Mouse (Mus musculus) embryonic facial prominence, embryonic 12.5 days (tissue): ENCODE results near the gene Zdhhc5. TPM values are rescaled to one million over a fixed set of nuclear protein-coding genes. Genes with fewer than 3 reads are reported as not detected.

Source experiments
- ATAC-seq: fragments of 200-750 bp; cut with Nextera tagmentation; 2 replicates; pipeline ENCODE4 v1.8.0; 2017; ENCODE audit not compliant: insufficient number of reproducible peaks, insufficient read depth, low FRiP score, low TSS enrichment
- H3K27ac ChIP-seq: fragments of 300-500 bp; sonication (generic); 2 replicates; pipeline ENCODE4 v1.5.1; 2016; ENCODE audit warnings: mild to moderate bottlenecking
- H3K27me3 ChIP-seq: fragments of 300-500 bp; sonication (generic); 2 replicates; pipeline ENCODE4 v1.6.1; 2016; ENCODE audit warnings: mild to moderate bottlenecking, moderate library complexity
- H3K36me3 ChIP-seq: fragments of 300-500 bp; sonication (generic); 2 replicates; pipeline ENCODE4 v1.6.1; 2016; ENCODE audit warnings: mild to moderate bottlenecking
- H3K4me1 ChIP-seq: fragments of 300-500 bp; sonication (generic); 2 replicates; pipeline ENCODE4 v1.6.1; 2016
- H3K4me2 ChIP-seq: fragments of 300-500 bp; sonication (generic); replicated peaks from 2 replicates; pipeline ENCODE4 v1.6.1; 2016; ENCODE audit warnings: mild to moderate bottlenecking, moderate library complexity
- H3K4me3 ChIP-seq: fragments of 300-500 bp; sonication (generic); 2 replicates; pipeline ENCODE4 v1.5.1; 2016; ENCODE audit warnings: mild to moderate bottlenecking
- H3K9ac ChIP-seq: fragments of 300-500 bp; sonication (generic); 2 replicates; pipeline ENCODE4 v1.6.1; 2016; ENCODE audit warnings: mild to moderate bottlenecking, moderate library complexity
- H3K9me3 ChIP-seq: fragments of 300-500 bp; sonication (generic); 2 replicates; pipeline ENCODE4 v1.6.1; 2016; ENCODE audit warnings: mild to moderate bottlenecking, moderate library complexity
- WGBS: fragments of 180-500 bp; shearing (Covaris S2); methylation state at CpG from one replicate; pipeline ENCODE4 v1.1.7; 2016; 5-methylcytosine and 5-hydroxymethylcytosine counted together
- polyA plus RNA-seq: library from polyadenylated mRNA; unstranded; fragments of >200 nt; fragmentation: Nextera tagmentation; extraction: Ambion mirVana; gene quantifications from 2 replicates; pipeline ENCODE4 v1.2.1, GENCODE M21; 2016

The Zdhhc5 gene
- polyA plus RNA-seq, 1 experiment from 2014 or later = 33.9 TPM

GRCm38 (mm10) chr2:84716423-84717355 is 1.7 kb upstream of the Zdhhc5 start:
- Histone ChIP-seq H3K27ac (no peak overlapping the region), H3K4me3 (peak overlapping the region; percentile 96), H3K4me2 (peak overlapping the region; percentile 59), H3K9me3 (no peaks in the 10 kb centered on the region), H3K9ac (peak overlapping the region; percentile 46), H3K4me1 (peaks cover 10% of the 10 kb centered on the region), H3K27me3 (no peaks in the 10 kb centered on the region), H3K36me3 (peaks cover 7% of the 10 kb centered on the region; the same call in 1 of the 2 replicates)
- ATAC-seq = no peak
- WGBS = 34% methylated on average over 9 of the region's 9 CpGs

DNA sequence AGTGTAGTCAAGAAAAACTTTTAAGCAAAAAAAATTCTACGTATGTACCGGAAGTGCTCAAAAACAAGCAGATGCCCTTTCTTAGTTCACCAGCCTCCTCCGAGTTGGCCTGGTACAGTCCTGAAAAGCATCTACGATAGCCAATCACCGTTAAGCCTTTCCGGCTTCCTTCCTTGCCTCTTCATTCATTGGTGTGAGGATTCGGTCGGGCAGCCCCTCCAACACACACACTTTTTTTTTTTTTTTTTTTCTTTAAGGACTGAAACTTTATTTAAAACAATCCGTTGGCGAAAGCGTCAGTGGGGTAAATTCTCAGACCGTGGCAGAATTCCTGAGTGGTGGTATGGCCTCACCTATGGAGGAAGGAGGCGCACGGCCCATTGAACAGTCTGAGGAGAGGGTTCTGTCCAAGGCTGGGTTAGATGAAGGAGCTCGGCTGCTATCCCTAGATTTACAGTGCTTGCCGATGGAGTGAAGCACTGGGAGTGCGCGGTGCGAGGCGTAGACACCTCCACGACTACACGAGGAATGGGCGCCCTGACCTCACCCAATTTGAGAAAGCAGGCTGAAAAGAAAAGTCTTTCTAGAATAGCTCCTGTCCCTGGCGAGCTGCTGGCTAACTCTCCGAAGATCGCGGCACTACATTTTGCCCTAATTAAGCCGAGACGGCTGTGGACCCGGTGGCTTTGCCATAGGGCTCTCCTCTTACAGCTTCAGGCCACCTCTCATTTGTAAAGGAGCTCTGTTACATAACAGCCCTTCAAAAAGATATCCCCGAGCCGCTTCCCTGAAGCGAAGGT is 782 bp upstream of the Zdhhc5 start:
- no peaks in the 10 kb centered on the region for H3K9me3 ChIP-seq
- peak overlapping the region; percentile 96 for H3K4me3 ChIP-seq
- peak overlapping the region; percentile 59 for H3K4me2 ChIP-seq
- no peaks in the 10 kb centered on the region for H3K27me3 ChIP-seq
- peak; percentile 96 for ATAC-seq
- WGBS = under 1% methylated on average over 33 of the region's 33 CpGs
- peaks cover 10% of the 10 kb centered on the region for H3K4me1 ChIP-seq
- peak overlapping the region; percentile 46 for H3K9ac ChIP-seq
- peaks cover 3% of the 10 kb centered on the region for H3K36me3 ChIP-seq
- H3K27ac ChIP-seq = peak overlapping the region; percentile 96

- no peaks in the 10 kb centered on the region for H3K9me3 ChIP-seq
- ATAC-seq = no peak
- peak overlapping the region; percentile 96 for H3K27ac ChIP-seq
- peaks cover 10% of the 10 kb centered on the region for H3K4me1 ChIP-seq
- H3K4me2 ChIP-seq = peak overlapping the region; percentile 75
- under 1% methylated on average over 22 of the region's 26 CpGs for WGBS
- peaks cover 15% of the 10 kb centered on the region for H3K36me3 ChIP-seq
- H3K9ac ChIP-seq = peak overlapping the region; percentile 88
- no peaks in the 10 kb centered on the region for H3K27me3 ChIP-seq
- peak overlapping the region; percentile 96 for H3K4me3 ChIP-seq
These were observed 564 bp downstream of the Zdhhc5 start for GRCm38 (mm10) chr2:84714422-84714810.

DNA sequence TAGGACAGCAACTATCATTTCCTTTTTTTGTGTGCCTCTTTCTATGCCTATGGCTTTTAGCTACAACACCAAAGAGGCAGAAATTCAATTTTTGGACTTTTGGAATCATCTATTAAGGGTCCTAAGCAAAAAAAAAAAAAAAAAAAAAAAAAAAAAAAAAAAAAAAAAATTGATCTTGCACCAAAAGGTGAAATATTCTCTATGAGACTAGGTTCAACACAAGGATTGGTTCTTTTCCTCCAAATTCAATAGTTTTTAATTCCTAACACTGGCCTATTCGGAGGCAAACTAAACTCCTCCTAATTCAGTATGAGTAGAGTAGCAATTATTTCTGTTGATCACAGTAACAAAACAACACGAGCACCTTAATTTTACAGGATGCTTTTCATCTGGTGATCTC is 3.1 kb downstream of the Zdhhc5 start:
- no peak overlapping the region for H3K4me2 ChIP-seq
- 93% methylated on average over 2 of the region's 2 CpGs for WGBS
- H3K4me3 ChIP-seq = no peak overlapping the region
- no peak for ATAC-seq
- no peak overlapping the region for H3K9ac ChIP-seq
- H3K4me1 ChIP-seq = peaks cover 10% of the 10 kb centered on the region
- no peaks in the 10 kb centered on the region for H3K9me3 ChIP-seq
- peaks cover 28% of the 10 kb centered on the region for H3K36me3 ChIP-seq
- H3K27me3 ChIP-seq = no peaks in the 10 kb centered on the region
- no peak overlapping the region for H3K27ac ChIP-seq

- no peak overlapping the region for H3K27ac ChIP-seq
- no peak overlapping the region for H3K4me2 ChIP-seq
- H3K9ac ChIP-seq = no peak overlapping the region
- H3K4me3 ChIP-seq = no peak overlapping the region
- no peaks in the 10 kb centered on the region for H3K9me3 ChIP-seq
- H3K36me3 ChIP-seq = peaks cover 41% of the 10 kb centered on the region
- H3K4me1 ChIP-seq = no peaks in the 10 kb centered on the region
- no peaks in the 10 kb centered on the region for H3K27me3 ChIP-seq
- ATAC-seq = no peak
- 57% methylated on average over 1 of the region's 1 CpGs for WGBS
These were observed 7.5 kb downstream of the Zdhhc5 start for GRCm38 (mm10) chr2:84707523-84707922.

DNA sequence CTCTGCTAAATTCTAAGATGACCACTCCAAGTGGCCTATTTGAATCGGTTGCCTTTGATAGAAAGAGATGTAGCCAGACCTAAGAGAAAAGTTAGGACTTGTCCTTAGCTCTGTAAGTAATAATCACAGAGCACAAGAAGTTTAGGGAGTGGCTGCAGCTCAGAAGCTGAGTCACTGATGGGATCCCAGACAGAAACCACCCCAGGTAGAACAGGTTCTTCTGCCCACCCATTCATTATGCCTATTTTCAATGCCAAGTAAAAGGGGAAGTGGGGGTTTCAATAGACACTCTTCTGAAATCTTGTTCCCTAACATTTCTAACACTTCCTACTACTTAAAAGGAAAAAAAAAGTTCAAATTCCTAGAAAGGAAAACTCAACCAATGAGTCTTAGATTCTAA is 9.7 kb downstream of the Zdhhc5 start:
- no peaks in the 10 kb centered on the region for H3K27me3 ChIP-seq
- WGBS = 95% methylated on average over 1 of the region's 1 CpGs
- peaks cover 38% of the 10 kb centered on the region for H3K36me3 ChIP-seq

GRCm38 (mm10) chr2:84704329-84704728 is 10.7 kb downstream of the Zdhhc5 start:
- H3K4me1 ChIP-seq = no peaks in the 10 kb centered on the region
- WGBS = 82% methylated on average over 5 of the region's 5 CpGs
- no peak overlapping the region for H3K27ac ChIP-seq
- no peaks in the 10 kb centered on the region for H3K9me3 ChIP-seq
- H3K4me2 ChIP-seq = no peak overlapping the region
- H3K4me3 ChIP-seq = no peak overlapping the region
- no peak overlapping the region for H3K9ac ChIP-seq
- H3K36me3 ChIP-seq = peaks cover 32% of the 10 kb centered on the region
- H3K27me3 ChIP-seq = no peaks in the 10 kb centered on the region
- ATAC-seq = no peak

More for the DNA sequence above, 9.7 kb downstream of the Zdhhc5 start:
- H3K9me3 ChIP-seq = no peaks in the 10 kb centered on the region
- H3K4me2 ChIP-seq = no peak overlapping the region
- H3K4me1 ChIP-seq = no peaks in the 10 kb centered on the region
- no peak overlapping the region for H3K9ac ChIP-seq
- no peak overlapping the region for H3K4me3 ChIP-seq
- no peak for ATAC-seq
- no peak overlapping the region for H3K27ac ChIP-seq

GRCm38 (mm10) chr2:84703497-84703896 is 11.5 kb downstream of the Zdhhc5 start:
- Histone ChIP-seq H3K4me2 (no peak overlapping the region), H3K36me3 (peaks cover 29% of the 10 kb centered on the region), H3K4me3 (no peak overlapping the region), H3K9ac (no peak overlapping the region), H3K27ac (no peak overlapping the region), H3K4me1 (no peaks in the 10 kb centered on the region), H3K27me3 (no peaks in the 10 kb centered on the region), H3K9me3 (no peaks in the 10 kb centered on the region)
- WGBS = 91% methylated on average over 1 of the region's 1 CpGs
- ATAC-seq = no peak

GRCm38 (mm10) chr2:84695007-84695695 is 19.8 kb downstream of the Zdhhc5 start:
- no peak for ATAC-seq
- Histone ChIP-seq H3K4me3 (no peak overlapping the region), H3K9me3 (no peaks in the 10 kb centered on the region), H3K27ac (no peak overlapping the region), H3K4me1 (no peaks in the 10 kb centered on the region), H3K36me3 (peaks cover 61% of the 10 kb centered on the region), H3K27me3 (no peaks in the 10 kb centered on the region), H3K4me2 (no peak overlapping the region), H3K9ac (no peak overlapping the region)
- WGBS = 88% methylated on average over 5 of the region's 5 CpGs

- Histone ChIP-seq H3K9ac (no peak overlapping the region), H3K27ac (no peak overlapping the region), H3K27me3 (no peaks in the 10 kb centered on the region), H3K36me3 (peaks cover 85% of the 10 kb centered on the region), H3K9me3 (no peaks in the 10 kb centered on the region), H3K4me2 (no peak overlapping the region), H3K4me3 (no peak overlapping the region), H3K4me1 (no peaks in the 10 kb centered on the region)
- no peak for ATAC-seq
- WGBS = 88% methylated on average over 12 of the region's 12 CpGs
These were observed 24.9 kb downstream of the Zdhhc5 start for GRCm38 (mm10) chr2:84690050-84690449.

DNA sequence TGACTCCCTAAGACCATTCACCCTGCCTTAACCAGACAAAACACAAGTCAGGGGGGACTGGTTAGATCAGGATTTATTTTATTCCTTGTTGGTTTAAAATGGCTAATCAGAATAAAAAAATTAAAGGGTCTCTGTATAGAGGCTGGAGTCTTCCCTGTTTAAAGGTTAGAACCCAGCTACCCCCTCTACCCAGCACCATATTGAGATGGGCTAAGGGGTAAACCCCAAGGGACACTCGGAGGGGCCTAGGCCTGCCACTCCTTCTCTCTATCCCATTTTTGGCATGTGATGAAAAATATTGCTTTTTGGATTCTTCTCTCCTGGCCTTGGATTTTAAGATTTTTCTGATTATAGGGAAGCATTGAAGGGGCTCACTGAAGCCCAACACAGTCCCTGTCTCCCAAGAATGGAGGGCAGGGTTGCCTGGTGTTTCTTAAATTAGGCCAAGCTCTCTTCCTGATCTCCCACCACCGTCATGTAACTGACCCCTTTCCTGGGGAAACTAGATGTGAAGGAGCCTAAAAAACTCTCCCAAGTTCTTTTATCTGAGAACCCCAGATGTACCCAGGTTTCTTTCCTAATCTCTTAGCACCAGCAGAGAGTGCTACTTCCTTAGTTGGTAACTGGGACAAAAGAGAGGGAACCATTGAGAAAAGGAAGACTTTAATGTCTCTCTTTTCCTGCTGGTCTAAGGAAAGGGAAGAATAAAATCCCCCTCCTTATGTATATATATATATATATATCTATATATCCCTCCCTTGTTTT is 26.7 kb downstream of the Zdhhc5 start:
- Histone ChIP-seq H3K27ac (no peak overlapping the region), H3K36me3 (peaks cover 83% of the 10 kb centered on the region), H3K4me2 (no peak overlapping the region), H3K4me3 (no peak overlapping the region), H3K4me1 (no peaks in the 10 kb centered on the region), H3K9ac (no peak overlapping the region), H3K9me3 (no peaks in the 10 kb centered on the region), H3K27me3 (no peaks in the 10 kb centered on the region)
- no peak for ATAC-seq
- 83% methylated on average over 2 of the region's 2 CpGs for WGBS
